Mouse (Mus musculus) limb, embryonic 14.5 days (tissue): ENCODE measurements around the gene Tm4sf5. TPM values are rescaled to one million over a fixed set of nuclear protein-coding genes. Genes with fewer than 3 reads are reported as not detected.

Experiments used
- ATAC-seq: fragments of 200-750 bp; cut with Nextera tagmentation; 2 replicates; pipeline ENCODE4 v1.8.0; 2017; ENCODE audit warnings: low read depth, moderate number of reproducible peaks, moderate TSS enrichment; ENCODE audit not compliant: low FRiP score
- DNase-seq: peaks from one replicate; pipeline ENCODE4 v3.0.0-alpha.2; 2015; ENCODE audit warnings: low spot score
- H3K27ac ChIP-seq: fragments of 300-500 bp; sonication (generic); replicated peaks from 2 replicates; pipeline ENCODE4 v1.5.1; 2014; ENCODE audit warnings: low read depth, mild to moderate bottlenecking, low read length, moderate library complexity, mixed read lengths
- H3K27me3 ChIP-seq: fragments of 300-500 bp; sonication (generic); 2 replicates; pipeline ENCODE4 v1.6.1; 2014; ENCODE audit warnings: low read length, mixed read lengths; ENCODE audit not compliant: control insufficient read depth, insufficient read depth
- H3K36me3 ChIP-seq: fragments of 300-500 bp; sonication (generic); 2 replicates; pipeline ENCODE4 v1.6.1; 2014; ENCODE audit warnings: mild to moderate bottlenecking, low read length, moderate library complexity, mixed read lengths; ENCODE audit not compliant: control insufficient read depth, insufficient read depth
- H3K4me1 ChIP-seq: fragments of 300-500 bp; sonication (generic); 2 replicates; pipeline ENCODE4 v1.6.1; 2014; ENCODE audit warnings: antibody characterized with exemption, low read length, mixed read lengths; ENCODE audit not compliant: control insufficient read depth, insufficient read depth
- H3K4me2 ChIP-seq: fragments of 300-500 bp; sonication (generic); replicated peaks from 2 replicates; pipeline ENCODE4 v1.6.1; 2014; ENCODE audit warnings: low read depth, mild to moderate bottlenecking, low read length, moderate library complexity; ENCODE audit not compliant: severe bottlenecking
- H3K4me3 ChIP-seq: fragments of 300-500 bp; sonication (generic); replicated peaks from 2 replicates; pipeline ENCODE4 v1.5.1; 2014; ENCODE audit warnings: low read length
- H3K9ac ChIP-seq: fragments of 300-500 bp; sonication (generic); 2 replicates; pipeline ENCODE4 v1.6.1; 2014; ENCODE audit warnings: mild to moderate bottlenecking, low read depth, low read length, moderate library complexity; ENCODE audit not compliant: severe bottlenecking
- H3K9me3 ChIP-seq: fragments of 300-500 bp; sonication (generic); 2 replicates; pipeline ENCODE4 v1.6.1; 2016; ENCODE audit warnings: low read length; ENCODE audit not compliant: control insufficient read depth
- POLR2A ChIP-seq: fragments of 200-500 bp; IDR thresholded peaks from 2 replicates; pipeline ENCODE4 v1.8.0; 2012; ENCODE audit warnings: inconsistent platforms, mild to moderate bottlenecking, moderate library complexity, borderline replicate concordance; ENCODE audit not compliant: insufficient read depth, insufficient read length; ENCODE audit errors: extremely low read depth
- WGBS: fragments of 180-500 bp; shearing (Covaris S2); extraction: QIAGEN DNeasy Blood & Tissue Kit; methylation state at CpG from one replicate; pipeline ENCODE4 v1.1.7; 2014; 5-methylcytosine and 5-hydroxymethylcytosine counted together
- polyA plus RNA-seq, 2 experiments: library from polyadenylated mRNA; depleted of rRNA in 1 of 2; stranded (reverse) in 1 of 2; unstranded in 1 of 2; fragments of >200 nt; fragmentation: Nextera tagmentation in 1 of 2; extraction: Ambion mirVana in 1 of 2; gene quantifications; 2 replicates each; pipeline versions ENCODE4 v1.2.1 to v1.2.3; 2012 to 2014

The Tm4sf5 gene
- polyA plus RNA-seq, 2 experiments: 0.50 to 0.95 TPM

- H3K27ac ChIP-seq: no peak overlapping the region
- 73% methylated on average over 14 of the region's 14 CpGs for WGBS
- H3K9me3 ChIP-seq: no peaks in the 10 kb centered on the region
- TF ChIP-seq POLR2A: no peak
- no peak overlapping the region for H3K4me2 ChIP-seq
- ATAC-seq (no peak), DNase-seq (no peak)
- no peaks in the 10 kb centered on the region for H3K4me1 ChIP-seq
- no peaks in the 10 kb centered on the region for H3K36me3 ChIP-seq
- H3K4me3 ChIP-seq: no peak overlapping the region
- H3K9ac ChIP-seq: no peak overlapping the region
- no peaks in the 10 kb centered on the region for H3K27me3 ChIP-seq
These were observed 5.2 kb upstream of the Tm4sf5 start for GRCm38 (mm10) chr11:70499566-70500475.

DNA sequence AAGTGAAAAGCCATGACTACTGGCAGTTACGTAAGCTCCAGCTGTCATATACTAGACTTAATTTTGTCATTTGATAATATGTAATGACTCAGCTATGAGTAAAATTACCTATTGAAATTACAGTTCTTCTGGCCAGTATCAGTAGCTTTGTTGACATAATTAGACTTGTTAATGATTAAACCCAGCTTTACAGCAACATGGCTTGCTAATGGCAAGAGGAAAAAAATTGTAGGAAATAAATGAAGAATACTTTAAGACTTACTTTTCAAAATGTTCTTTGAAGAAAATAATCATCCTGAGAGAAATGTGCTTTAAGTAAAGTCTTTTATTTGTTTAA lies 4.6 kb upstream of the Tm4sf5 start:
- H3K27ac ChIP-seq: no peak overlapping the region
- ATAC-seq: no peak
- H3K36me3 ChIP-seq: no peaks in the 10 kb centered on the region
- DNase-seq: no peak
- no peaks in the 10 kb centered on the region for H3K9me3 ChIP-seq
- H3K4me2 ChIP-seq: no peak overlapping the region
- H3K9ac ChIP-seq: no peak overlapping the region
- no peak for TF ChIP-seq POLR2A
- H3K27me3 ChIP-seq: no peaks in the 10 kb centered on the region
- WGBS: 92% methylated on average over 1 of the region's 1 CpGs
- no peak overlapping the region for H3K4me3 ChIP-seq
- no peaks in the 10 kb centered on the region for H3K4me1 ChIP-seq

GRCm38 (mm10) chr11:70502018-70502417 lies 3.0 kb upstream of the Tm4sf5 start:
- Histone ChIP-seq H3K9ac (no peak overlapping the region), H3K9me3 (no peaks in the 10 kb centered on the region), H3K27ac (no peak overlapping the region), H3K4me2 (no peak overlapping the region), H3K36me3 (no peaks in the 10 kb centered on the region), H3K4me3 (no peak overlapping the region), H3K4me1 (no peaks in the 10 kb centered on the region), H3K27me3 (no peaks in the 10 kb centered on the region)
- ATAC-seq: no peak
- DNase-seq: no peak
- TF ChIP-seq POLR2A: no peak
- WGBS: 72% methylated on average over 3 of the region's 3 CpGs

- H3K9me3 ChIP-seq: no peaks in the 10 kb centered on the region
- no peak overlapping the region for H3K9ac ChIP-seq
- TF ChIP-seq POLR2A: no peak
- ATAC-seq (no peak), DNase-seq (peak; percentile 73)
- H3K4me1 ChIP-seq: no peaks in the 10 kb centered on the region; the same call in 1 of the 2 replicates
- no peak overlapping the region for H3K4me2 ChIP-seq
- H3K36me3 ChIP-seq: no peaks in the 10 kb centered on the region
- whole genome bisulfite sequencing: 26% methylated on average over 4 of the region's 4 CpGs
- H3K27ac ChIP-seq: no peak overlapping the region
- H3K4me3 ChIP-seq: no peak overlapping the region
- no peaks in the 10 kb centered on the region for H3K27me3 ChIP-seq
These were observed 1.3 kb downstream of the Tm4sf5 start for GRCm38 (mm10) chr11:70506385-70506784.

GRCm38 (mm10) chr11:70506962-70507515 lies 2.0 kb downstream of the Tm4sf5 start:
- 68% methylated on average over 7 of the region's 7 CpGs for WGBS
- Histone ChIP-seq H3K9me3 (no peaks in the 10 kb centered on the region), H3K4me3 (no peak overlapping the region), H3K27ac (no peak overlapping the region), H3K27me3 (no peaks in the 10 kb centered on the region), H3K4me1 (no peaks in the 10 kb centered on the region; the same call in 1 of the 2 replicates), H3K36me3 (no peaks in the 10 kb centered on the region), H3K4me2 (no peak overlapping the region), H3K9ac (no peak overlapping the region)
- DNase-seq: no peak
- ATAC-seq: no peak
- no peak for TF ChIP-seq POLR2A
